ENCODE assay signal across 29 mouse cellular contexts in genomic region chr5:119072712-119073111, GRCm38 (mm10).
"Had no signal": no experiment of that assay in that cellular context is flagged by ENCODE, and none has a peak within 500 bp of the region (broad histone marks: within the 10 kb centered on the region; RNA-seq: fewer than 3 reads in every experiment).

No protein-coding gene starts in this region.

- H3K4me3 ChIP-seq: embryonic facial prominence, embryonic 10.5 days; embryonic facial prominence, embryonic 12.5 days; embryonic facial prominence, embryonic 13.5 days; embryonic facial prominence, embryonic 15.5 days; erythroblast, embryonic 14.5 days; forebrain, embryonic 10.5 days; forebrain, embryonic 12.5 days; forebrain, embryonic 13.5 days; forebrain, embryonic 15.5 days; gastrocnemius, adult 2 months; heart, adult 2 months had no signal

- H3K27ac ChIP-seq: embryonic facial prominence, embryonic 10.5 days; embryonic facial prominence, embryonic 12.5 days; embryonic facial prominence, embryonic 13.5 days; embryonic facial prominence, embryonic 15.5 days; forebrain, embryonic 10.5 days; forebrain, embryonic 12.5 days; forebrain, embryonic 13.5 days; forebrain, embryonic 15.5 days; gastrocnemius, adult 2 months; heart, adult 2 months had no signal

- H3K9ac ChIP-seq: embryonic facial prominence, embryonic 12.5 days; embryonic facial prominence, embryonic 13.5 days; embryonic facial prominence, embryonic 15.5 days; forebrain, embryonic 12.5 days; forebrain, embryonic 13.5 days; forebrain, embryonic 15.5 days; forebrain, postnatal 0 days had no signal

- DNase-seq: cerebellum, adult 18-20 months; cerebellum, adult 2 months; cerebellum, adult 8-10 months; cerebellum, adult 9-10 months; cerebellum, adult 9-11 months; cerebellum, postnatal 10 days; cerebellum, postnatal 25 days; cerebellum, postnatal 36 days; embryo, embryonic 11 days; forebrain, postnatal 0 days; gastrocnemius, adult 2 months; gastrocnemius, postnatal 10 days; gastrocnemius, postnatal 14 days; gastrocnemius, postnatal 25 days; gastrocnemius, postnatal 36 days; heart, adult 11 months; heart, adult 18-20 months; heart, adult 2 months had no signal

- H3K36me3 ChIP-seq: embryonic facial prominence, embryonic 10.5 days; embryonic facial prominence, embryonic 12.5 days; embryonic facial prominence, embryonic 13.5 days; embryonic facial prominence, embryonic 15.5 days; forebrain, embryonic 10.5 days; forebrain, embryonic 12.5 days; forebrain, embryonic 15.5 days had no signal

- H3K27me3 ChIP-seq: embryonic facial prominence, embryonic 12.5 days; embryonic facial prominence, embryonic 13.5 days; embryonic facial prominence, embryonic 15.5 days; forebrain, embryonic 13.5 days; forebrain, embryonic 15.5 days had no signal

- ATAC-seq: forebrain, embryonic 13.5 days; forebrain, embryonic 14.5 days; forebrain, embryonic 15.5 days; forebrain, embryonic 16.5 days; forebrain, postnatal 0 days had no signal

- H3K4me1 ChIP-seq: embryonic facial prominence, embryonic 12.5 days; embryonic facial prominence, embryonic 13.5 days; embryonic facial prominence, embryonic 15.5 days; forebrain, embryonic 10.5 days; forebrain, embryonic 12.5 days; forebrain, embryonic 13.5 days; forebrain, embryonic 15.5 days had no signal

- H3K4me2 ChIP-seq: embryonic facial prominence, embryonic 12.5 days; embryonic facial prominence, embryonic 13.5 days; embryonic facial prominence, embryonic 15.5 days; forebrain, embryonic 12.5 days; forebrain, embryonic 13.5 days; forebrain, embryonic 15.5 days had no signal

- H3K9me3 ChIP-seq: embryonic facial prominence, embryonic 10.5 days; embryonic facial prominence, embryonic 12.5 days; embryonic facial prominence, embryonic 13.5 days; embryonic facial prominence, embryonic 15.5 days; forebrain, embryonic 10.5 days; forebrain, embryonic 12.5 days; forebrain, embryonic 13.5 days; forebrain, embryonic 15.5 days had no signal
